ENCODE assay signal across 8 mouse cellular contexts in genomic region chr11:97510966-97511660, GRCm38 (mm10). TPM values are rescaled to one million over a fixed set of nuclear protein-coding genes. Genes with fewer than 3 reads are reported as not detected.
DNase-seq lines count a peak whose midpoint lies in the region; ATAC-seq and TF ChIP-seq lines count a peak whose summit lies in the region.

No protein-coding gene starts in this region.

- H3K4me2 ChIP-seq in intestine, postnatal 0 days (replicated peaks; ENCODE audit: low read depth) = peak overlapping the region; percentile 32; the same call in 1 of the 2 replicates
- peak overlapping the region; percentile 62 for H3K4me2 ChIP-seq in liver, postnatal 0 days (ENCODE audit: low read depth, low read length)

- no peak overlapping the region for H3ac ChIP-seq in C2C12 (ENCODE audit: control insufficient read depth, insufficient read length, low read depth)

- no peak overlapping the region for H3K27ac ChIP-seq in intestine, postnatal 0 days (ENCODE audit: low read depth, low read length)
- peak overlapping the region; percentile 62; the same call in 1 of the 2 replicates for H3K27ac ChIP-seq in liver, postnatal 0 days (ENCODE audit: low read depth)

- no peaks in the 10 kb centered on the region for H3K4me1 ChIP-seq in intestine, postnatal 0 days (replicated peaks; ENCODE audit: control insufficient read depth, insufficient read depth, low read length)
- peaks cover 11% of the 10 kb centered on the region for H3K4me1 ChIP-seq in liver, postnatal 0 days (ENCODE audit: insufficient read depth)

- no peaks in the 10 kb centered on the region for H3K79me2 ChIP-seq in C2C12 (ENCODE audit: control insufficient read depth, insufficient read depth)

- 32% methylated on average over 10 of the region's 10 CpGs for WGBS in intestine, postnatal 0 days
- WGBS in liver, postnatal 0 days (ENCODE audit: insufficient replicate concordance) = 31% methylated on average over 10 of the region's 10 CpGs

- peaks cover 11% of the 10 kb centered on the region for H3K27me3 ChIP-seq in C2C12 (ENCODE audit: control insufficient read depth, insufficient read depth, insufficient read length)
- 0 out of 2 replicates have a peak, but pooled peaks cover 3% of the 10 kb centered on the region for H3K27me3 ChIP-seq in intestine, postnatal 0 days (replicated peaks; ENCODE audit: control insufficient read depth, insufficient read depth, low read length)
- no peaks in the 10 kb centered on the region for H3K27me3 ChIP-seq in liver, postnatal 0 days (ENCODE audit: insufficient read depth, low read length)

- no peaks in the 10 kb centered on the region for H3K9me3 ChIP-seq in intestine, postnatal 0 days (ENCODE audit: control insufficient read depth)
- H3K9me3 ChIP-seq in liver, postnatal 0 days (ENCODE audit: low read length) = no peaks in the 10 kb centered on the region

- H3K4me3 ChIP-seq in C2C12 (ENCODE audit: insufficient read depth, poor library complexity, severe bottlenecking) = no peak overlapping the region
- H3K4me3 ChIP-seq in intestine, postnatal 0 days (ENCODE audit: low read depth, low read length) = no peak overlapping the region
- peak overlapping the region; percentile 36 for H3K4me3 ChIP-seq in liver, postnatal 0 days (ENCODE audit: low read depth, low read length)

- no peak overlapping the region for H3K9ac ChIP-seq in intestine, postnatal 0 days (ENCODE audit: low read depth, low read length)
- H3K9ac ChIP-seq in liver, postnatal 0 days (replicated peaks) = no peak overlapping the region; the same call in 1 of the 2 replicates

- ATAC-seq in intestine, postnatal 0 days = no peak
- peak; percentile 58 for ATAC-seq in liver, postnatal 0 days

- TF ChIP-seq EP300 in liver, postnatal 0 days (IDR thresholded peaks at IDR 0.05; ENCODE audit: low read depth) = no peak

- H3K36me3 ChIP-seq in C2C12 (ENCODE audit: control insufficient read depth, insufficient read depth) = no peaks in the 10 kb centered on the region
- H3K36me3 ChIP-seq in intestine, postnatal 0 days (ENCODE audit: control insufficient read depth, insufficient read depth) = no peaks in the 10 kb centered on the region
- H3K36me3 ChIP-seq in liver, postnatal 0 days (replicated peaks; ENCODE audit: insufficient read depth, low read length) = no peaks in the 10 kb centered on the region

- peak; percentile 79 for TF ChIP-seq CTCF in C2C12 (IDR thresholded peaks at IDR 0.05; ENCODE audit: control insufficient read depth, insufficient read depth, insufficient read length)
- TF ChIP-seq CTCF in intestine, postnatal 0 days (IDR thresholded peaks at IDR 0.05; ENCODE audit: low read depth) = peak; percentile 86
- TF ChIP-seq CTCF in liver, postnatal 0 days (IDR thresholded peaks at IDR 0.05; ENCODE audit: low read depth) = peak; percentile 90

- DNase-seq in MEL-GATA-1-ER (ENCODE audit: extremely low read depth, low read depth) = peak; percentile 44
- DNase-seq in cerebellum, postnatal 10 days = peak; percentile 90 to 94
- peak; percentile 95 for DNase-seq in heart, adult 11 months
- peak; percentile 81 for DNase-seq in liver, postnatal 0 days
- DNase-seq in ovary, postnatal 36 days (ENCODE audit: low spot score) = peak; percentile 73
- no peak for DNase-seq in frontal cortex, postnatal 25 days (ENCODE audit: low spot score in 2 of 2)

- no peaks in the 10 kb centered on the region for H3K79me3 ChIP-seq in C2C12 (ENCODE audit: low read depth)

TF ChIP-seq in C2C12, 6 proteins besides CTCF, POLR2A, EP300 and RAD21:
- no peak for TF ChIP-seq FOSL1 (IDR thresholded peaks at IDR 0.05; ENCODE audit: insufficient read depth, low read length, poor library complexity, severe bottlenecking)
- no peak for TF ChIP-seq CEBPB (IDR thresholded peaks at IDR 0.05; ENCODE audit: low read depth)
- TF ChIP-seq USF1 (IDR thresholded peaks at IDR 0.05; ENCODE audit: low read depth) = no peak
- TF ChIP-seq MAX (IDR thresholded peaks at IDR 0.05) = no peak
- TF ChIP-seq MYOG (IDR thresholded peaks at IDR 0.05; ENCODE audit: control insufficient read depth, extremely low read depth, insufficient read length) = no peak
- no peak for TF ChIP-seq MYOD1 (IDR thresholded peaks at IDR 0.05; ENCODE audit: control insufficient read depth, insufficient read length, low read depth)

RNA-seq across cellular contexts. Expression of gene 4933428G20Rik, which starts 11.0 kb away (rescaled TPM):
- 0.34 TPM for polyA plus RNA-seq in C2C12 (2012; fragmentation: generic; extraction: Trizol)
- 0.10 and 0.21 TPM in 2 replicates for polyA plus RNA-seq in intestine, postnatal 0 days (2015; fragmentation: Nextera tagmentation; extraction: Ambion mirVana)
- polyA plus RNA-seq in liver, postnatal 0 days (2015; fragmentation: Nextera tagmentation; extraction: Ambion mirVana) = 0.20 and 0.25 TPM in 2 replicates

Comparison
In these comparisons a context has a peak if more than half of its experiments do, and no peak if none do; other contexts are left out.
1. DNase-seq: peak in MEL-GATA-1-ER (single experiment), cerebellum, postnatal 10 days (2 of 2), heart, adult 11 months (single experiment), liver, postnatal 0 days (single experiment) and ovary, postnatal 36 days (single experiment); none in frontal cortex, postnatal 25 days (0 of 2).
2. Peak in every context shown above with its lines, with median percentiles within 50 percentile points of each other: CTCF ChIP-seq.